Mouse (Mus musculus) megakaryocyte, embryonic 14.5 days (primary cell): ENCODE measurements around the gene Erbb4.

Experiments
- FLI1 ChIP-seq: IDR thresholded peaks from 2 replicates; pipeline ENCODE4 v1.6.1; 2012; ENCODE audit warnings: low read length, inconsistent platforms, mixed read lengths
- GATA1 ChIP-seq: IDR thresholded peaks from 3 replicates; pipeline ENCODE4 v1.6.1; 2012; ENCODE audit warnings: mixed read lengths, low read length, inconsistent platforms, borderline replicate concordance

GRCm38 (mm10) chr1:69107485-69108158 is at the start of gene Erbb4:
- TF ChIP-seq FLI1 (no peak), GATA1 (no peak)
